Mouse (Mus musculus): Measurements from ENCODE around the gene Hnrnpa1. TPM values are rescaled to one million over a fixed set of nuclear protein-coding genes. Genes with fewer than 3 reads are reported as not detected.
A peak's percentile ranks its signal among the peaks of the same experiment; 100 is the strongest.
"Not testable (repeated sequence)": the region's sequence is repeated elsewhere in the genome, so short reads cannot be mapped to it uniquely, and the experiment has no call there.

Gene Hnrnpa1
- polyA plus RNA-seq, 1 experiment from 2014 or later = 1,438 TPM

DNA sequence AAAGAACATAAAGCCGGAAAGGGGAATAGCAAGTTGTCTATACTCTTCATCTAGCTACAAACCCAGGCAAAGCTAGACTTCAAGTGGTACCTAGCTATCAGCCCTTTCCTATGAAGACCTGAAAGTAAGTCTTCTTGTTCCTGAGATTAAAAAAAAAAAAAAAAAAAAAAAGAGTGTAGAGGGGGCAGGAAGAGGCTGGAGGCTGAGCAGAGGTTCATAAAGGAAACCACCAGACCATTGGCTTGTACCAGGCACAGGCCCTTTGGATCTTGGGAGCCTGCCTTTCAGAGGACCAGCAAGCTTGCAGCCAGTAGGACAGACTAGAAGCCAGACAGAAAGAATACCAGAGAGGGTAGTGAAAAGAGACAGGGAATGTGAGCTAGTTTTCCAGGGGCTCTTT is 13.1 kb downstream of the Hnrnpa1 start:
- H3K27me3 ChIP-seq = peaks cover 12% of the 10 kb centered on the region; the same call in 1 of the 2 replicates
- H3K27ac ChIP-seq = no peak overlapping the region
- 91% methylated on average over 1 of the region's 1 CpGs for WGBS
- no peaks in the 10 kb centered on the region for H3K9me3 ChIP-seq
- H3K4me2 ChIP-seq = no peak overlapping the region
- H3K36me3 ChIP-seq = peaks cover 12% of the 10 kb centered on the region
- H3K4me3 ChIP-seq (replicated peaks) = no peak overlapping the region
- H3K9ac ChIP-seq (replicated peaks) = no peak overlapping the region
- H3K4me1 ChIP-seq (replicated peaks) = peaks cover 27% of the 10 kb centered on the region
- no peak for ATAC-seq (ENCODE audit: insufficient number of reproducible peaks, insufficient read depth, low FRiP score, low TSS enrichment, low read depth)

DNA sequence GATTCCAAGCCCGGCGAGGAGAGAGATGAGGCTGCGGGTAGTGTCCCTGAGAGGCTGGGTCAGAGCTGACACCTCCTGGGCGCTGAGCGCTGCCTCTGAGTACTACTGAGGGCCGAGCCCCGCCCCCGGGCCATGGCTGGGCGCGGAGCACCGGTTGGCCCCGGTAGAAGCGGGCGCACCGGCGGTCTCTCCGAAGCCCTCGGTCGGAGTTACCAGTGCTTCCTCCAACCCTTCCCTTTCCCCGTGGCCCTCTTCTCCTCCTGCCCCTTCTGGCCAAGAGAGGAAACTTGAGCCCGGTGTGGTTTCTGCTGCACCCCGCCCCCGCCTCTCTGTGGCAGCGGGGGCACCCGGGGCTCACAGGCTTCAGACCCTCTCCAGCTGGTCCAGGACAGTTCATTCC is 14.9 kb downstream of the Hnrnpa1 start:
- Histone ChIP-seq H3K4me3 (replicated peaks) (peak overlapping the region; percentile 47), H3K4me1 (replicated peaks) (peaks cover 28% of the 10 kb centered on the region), H3K27ac (peak overlapping the region; percentile 4; the same call in 1 of the 2 replicates), H3K4me2 (peak overlapping the region; percentile 86), H3K27me3 (peaks cover 16% of the 10 kb centered on the region; the same call in 1 of the 2 replicates), H3K36me3 (no peaks in the 10 kb centered on the region), H3K9me3 (no peaks in the 10 kb centered on the region), H3K9ac (replicated peaks) (peak overlapping the region; percentile 73)
- 3% methylated on average over 25 of the region's 25 CpGs for WGBS
- 0 out of 2 replicates have a peak, but pooled peaks have one; percentile 50 for ATAC-seq (ENCODE audit: insufficient number of reproducible peaks, insufficient read depth, low FRiP score, low TSS enrichment, low read depth)

DNA sequence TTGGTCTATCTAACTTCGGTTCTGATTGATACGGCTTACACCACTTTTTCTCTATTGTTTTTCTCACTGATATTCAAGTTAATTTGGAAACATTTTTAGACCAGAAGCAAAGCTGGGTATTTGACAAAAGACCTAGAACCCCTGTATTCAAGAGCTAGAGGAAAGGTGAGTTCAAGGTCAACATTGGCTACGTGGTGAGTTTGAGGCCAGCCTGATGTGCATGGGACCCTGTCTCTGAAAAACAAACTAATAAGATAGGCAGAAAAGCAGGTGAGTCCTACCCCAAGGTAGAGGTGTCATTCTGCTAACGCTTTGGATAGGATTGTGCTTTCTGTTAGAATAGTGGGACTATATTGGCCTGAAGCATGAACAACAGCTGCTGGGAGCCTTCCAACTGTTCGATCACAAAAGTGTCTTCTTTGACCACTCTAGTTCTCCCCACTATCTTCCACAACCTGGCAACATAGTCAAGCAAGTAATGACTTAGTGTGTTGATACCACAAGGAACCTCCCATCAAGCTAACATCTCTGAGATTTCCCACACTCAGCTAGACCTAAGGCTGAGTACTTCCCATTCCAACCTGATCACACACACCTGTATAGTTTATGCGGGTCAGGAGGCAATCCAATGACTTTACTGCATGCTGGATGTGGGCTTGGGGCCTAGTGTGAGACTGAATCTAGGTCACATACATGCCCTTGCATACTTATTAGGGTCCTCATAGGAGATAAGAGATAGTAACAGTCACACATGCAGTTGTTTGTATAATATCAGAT is 16.2 kb downstream of the Hnrnpa1 start:
- Histone ChIP-seq H3K36me3 (no peaks in the 10 kb centered on the region), H3K27me3 (peaks cover 16% of the 10 kb centered on the region; the same call in 1 of the 2 replicates), H3K27ac (no peak overlapping the region), H3K4me3 (replicated peaks) (no peak overlapping the region), H3K4me1 (replicated peaks) (peaks cover 22% of the 10 kb centered on the region), H3K9ac (replicated peaks) (no peak overlapping the region), H3K9me3 (no peaks in the 10 kb centered on the region), H3K4me2 (no peak overlapping the region)
- WGBS = 90% methylated on average over 6 of the region's 6 CpGs
- ATAC-seq (ENCODE audit: insufficient number of reproducible peaks, insufficient read depth, low FRiP score, low TSS enrichment, low read depth) = no peak

DNA sequence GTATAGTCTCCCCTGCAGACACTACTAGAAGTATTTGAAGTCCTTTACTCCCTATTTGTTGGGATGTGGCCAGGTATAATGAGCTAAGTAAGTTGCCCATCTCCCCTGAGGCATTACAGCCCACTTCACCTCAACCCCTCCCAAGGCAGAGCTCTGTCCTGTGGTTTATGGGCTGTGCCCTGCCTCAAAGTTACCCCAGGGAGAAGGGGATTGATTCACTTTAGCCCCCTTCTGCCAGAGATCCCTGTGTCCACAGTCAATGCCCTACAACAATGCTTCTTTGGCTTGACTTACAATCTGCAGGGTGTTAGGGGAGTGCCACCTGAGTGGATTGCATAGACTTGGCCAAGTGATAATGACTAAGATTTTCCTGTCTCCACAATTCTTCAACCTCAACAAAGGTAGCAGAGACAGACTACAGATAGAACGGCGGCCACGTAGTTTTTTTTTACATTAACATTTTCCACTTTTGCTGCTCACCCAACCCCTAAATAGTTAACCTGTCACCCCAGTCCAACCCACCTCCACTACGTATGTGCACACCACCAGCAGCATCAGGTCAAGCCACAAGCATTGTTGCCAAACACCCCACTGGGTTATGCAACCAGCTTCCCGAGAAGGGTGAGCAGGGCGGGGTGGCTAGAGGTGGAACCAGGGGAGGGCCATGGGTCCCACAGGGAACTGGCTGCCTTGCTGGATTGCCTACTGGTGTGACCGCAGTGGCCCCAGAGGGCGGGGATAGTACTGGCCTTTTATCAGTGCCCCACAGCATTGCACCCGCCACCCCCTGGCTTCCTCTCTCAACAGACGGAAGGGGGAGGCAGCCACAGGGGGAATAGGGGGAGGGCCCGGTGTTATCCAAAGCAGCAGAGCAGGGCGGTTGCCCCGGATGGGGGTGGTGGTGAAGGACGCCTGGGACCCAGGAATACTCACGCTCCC is 17.8 kb downstream of the Hnrnpa1 start, which contains the start of gene Nfe2:
Gene Nfe2 (minus strand): TSS at position 614 of the 939 bp plus-strand sequence.
- 12% methylated on average over 15 of the region's 15 CpGs for WGBS
- Histone ChIP-seq H3K4me2 (peak within 1 kb of the TSS; percentile 43), H3K9me3 (no peaks in the 10 kb centered on the region), H3K36me3 (no peaks in the 10 kb centered on the region), H3K27ac (0 out of 2 replicates have a peak within 1 kb of the TSS, but pooled peaks have one; percentile 25), H3K27me3 (peaks cover 16% of the 10 kb centered on the region; the same call in 1 of the 2 replicates), H3K9ac (replicated peaks) (no peak within 1 kb of the TSS), H3K4me1 (replicated peaks) (peaks cover 22% of the 10 kb centered on the region), H3K4me3 (replicated peaks) (0 out of 2 replicates have a peak within 1 kb of the TSS, but pooled peaks have one; percentile 1)
- peak; percentile 48 for ATAC-seq (ENCODE audit: insufficient number of reproducible peaks, insufficient read depth, low FRiP score, low TSS enrichment, low read depth)

GRCm38 (mm10) chr15:103259162-103259561 is 18.9 kb downstream of the Hnrnpa1 start:
- Histone ChIP-seq H3K9ac (replicated peaks) (no peak overlapping the region), H3K4me1 (replicated peaks) (peaks cover 22% of the 10 kb centered on the region), H3K27me3 (peaks cover 10% of the 10 kb centered on the region; the same call in 1 of the 2 replicates), H3K9me3 (no peaks in the 10 kb centered on the region), H3K4me2 (no peak overlapping the region), H3K27ac (no peak overlapping the region), H3K36me3 (no peaks in the 10 kb centered on the region), H3K4me3 (replicated peaks) (no peak overlapping the region)
- no peak for ATAC-seq (ENCODE audit: insufficient number of reproducible peaks, insufficient read depth, low FRiP score, low TSS enrichment, low read depth)
- WGBS = 85% methylated on average over 5 of the region's 5 CpGs

DNA sequence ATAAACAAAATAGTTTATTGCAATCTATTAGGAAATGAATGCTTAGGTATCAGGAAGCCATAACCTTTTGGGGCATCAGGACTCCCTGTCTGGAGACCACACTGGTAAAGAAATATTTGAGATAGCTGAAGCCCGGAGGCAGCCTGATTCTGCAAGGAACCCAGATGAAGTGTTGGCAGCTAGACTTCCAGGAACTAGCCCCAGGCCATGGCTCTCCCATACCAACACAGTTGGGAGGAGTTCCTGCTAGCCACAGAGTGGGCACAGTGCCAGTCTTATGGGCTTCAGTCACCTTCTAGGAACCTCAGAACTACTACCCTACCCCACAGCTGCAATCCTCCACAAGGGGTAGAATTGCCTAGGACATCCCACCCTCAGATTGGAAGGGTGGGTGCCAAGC is 19.8 kb downstream of the Hnrnpa1 start:
- whole genome bisulfite sequencing = 47% methylated on average over 1 of the region's 1 CpGs
- H3K9ac ChIP-seq (replicated peaks) = no peak overlapping the region

GRCm38 (mm10) chr15:103264794-103265193 is 24.6 kb downstream of the Hnrnpa1 start:
- Histone ChIP-seq H3K9ac (replicated peaks) (no peak overlapping the region), H3K9me3 (no peaks in the 10 kb centered on the region), H3K4me1 (replicated peaks) (no peaks in the 10 kb centered on the region), H3K27ac (no peak overlapping the region), H3K4me2 (no peak overlapping the region), H3K27me3 (no peaks in the 10 kb centered on the region), H3K36me3 (no peaks in the 10 kb centered on the region), H3K4me3 (replicated peaks) (no peak overlapping the region)
- 86% methylated on average over 2 of the region's 2 CpGs for WGBS
- no peak for ATAC-seq (ENCODE audit: insufficient number of reproducible peaks, insufficient read depth, low FRiP score, low TSS enrichment, low read depth)

More for the DNA sequence above, 19.8 kb downstream of the Hnrnpa1 start:
- Histone ChIP-seq H3K4me1 (replicated peaks) (peaks cover 15% of the 10 kb centered on the region), H3K27me3 (peaks cover 7% of the 10 kb centered on the region; the same call in 1 of the 2 replicates), H3K9me3 (no peaks in the 10 kb centered on the region), H3K27ac (no peak overlapping the region), H3K4me2 (no peak overlapping the region), H3K4me3 (replicated peaks) (no peak overlapping the region), H3K36me3 (no peaks in the 10 kb centered on the region)
- ATAC-seq (ENCODE audit: insufficient number of reproducible peaks, insufficient read depth, low FRiP score, low TSS enrichment, low read depth) = no peak

- no peaks in the 10 kb centered on the region for H3K9me3 ChIP-seq
- no peak overlapping the region for H3K4me3 ChIP-seq (replicated peaks)
- no peak overlapping the region for H3K27ac ChIP-seq
- H3K27me3 ChIP-seq = no peaks in the 10 kb centered on the region
- no peak overlapping the region for H3K4me2 ChIP-seq
- WGBS = 88% methylated on average over 4 of the region's 4 CpGs
- 0 out of 2 replicates have a peak overlapping the region, but pooled peaks have one; percentile 27 for H3K9ac ChIP-seq (replicated peaks)
- H3K4me1 ChIP-seq (replicated peaks) = peaks cover 4% of the 10 kb centered on the region
- no peak for ATAC-seq (ENCODE audit: insufficient number of reproducible peaks, insufficient read depth, low FRiP score, low TSS enrichment, low read depth)
- H3K36me3 ChIP-seq = no peaks in the 10 kb centered on the region
Measured at GRCm38 (mm10) chr15:103268903-103269302, 28.7 kb downstream of the Hnrnpa1 start.

GRCm38 (mm10) chr15:103272419-103273279 is 32.4 kb downstream of the Hnrnpa1 start, which contains the start of gene Copz1:
Gene Copz1 (plus strand): TSS chr15:103272714.
- Histone ChIP-seq H3K27ac (peak within 1 kb of the TSS; percentile 25; the same call in 1 of the 2 replicates), H3K4me2 (peak within 1 kb of the TSS; percentile 72), H3K4me1 (replicated peaks) (peaks cover 20% of the 10 kb centered on the region), H3K27me3 (no peaks in the 10 kb centered on the region), H3K9ac (replicated peaks) (peak within 1 kb of the TSS; percentile 79), H3K4me3 (replicated peaks) (peak within 1 kb of the TSS; percentile 72), H3K36me3 (no peaks in the 10 kb centered on the region), H3K9me3 (no peaks in the 10 kb centered on the region)
- peak; percentile 98 for ATAC-seq (ENCODE audit: insufficient number of reproducible peaks, insufficient read depth, low FRiP score, low TSS enrichment, low read depth)
- under 1% methylated on average over 38 of the region's 38 CpGs for WGBS

GRCm38 (mm10) chr15:103275943-103276342 is 35.7 kb downstream of the Hnrnpa1 start:
- H3K4me3 ChIP-seq (replicated peaks); H3K27me3 ChIP-seq; H3K4me2 ChIP-seq; H3K9ac ChIP-seq (replicated peaks); H3K36me3 ChIP-seq; H3K27ac ChIP-seq; H3K9me3 ChIP-seq; ATAC-seq (ENCODE audit: insufficient number of reproducible peaks, insufficient read depth, low FRiP score, low TSS enrichment, low read depth): not testable (repeated sequence)
- H3K4me1 ChIP-seq (replicated peaks) = peaks cover 38% of the 10 kb centered on the region
- 95% methylated on average over 3 of the region's 3 CpGs for WGBS

All from limb, embryonic 12.5 days (tissue).